Mouse (Mus musculus): ENCODE data around the gene Golph3l.
"Not testable (repeated sequence)": the region's sequence is repeated elsewhere in the genome, so short reads cannot be mapped to it uniquely, and the experiment has no call there.

Gene Golph3l

GRCm38 (mm10) chr3:95624628-95625503, 36.1 kb downstream of the Golph3l start, which contains the start of gene Ensa:
Gene Ensa, plus strand, starts transcription at chr3:95624993.
- DNase-seq (ENCODE audit: low spot score): peak; percentile 99

- peak; percentile 43 for DNase-seq (ENCODE audit: low spot score)
These were observed 39.0 kb downstream of the Golph3l start for GRCm38 (mm10) chr3:95627763-95628162.

GRCm38 (mm10) chr3:95629755-95630154, 41.0 kb downstream of the Golph3l start:
- DNase-seq (ENCODE audit: low spot score): no peak

GRCm38 (mm10) chr3:95630856-95631255, 42.1 kb downstream of the Golph3l start:
- DNase-seq (ENCODE audit: low spot score): no peak

- DNase-seq (ENCODE audit: low spot score): no peak
These were observed 42.6 kb downstream of the Golph3l start for GRCm38 (mm10) chr3:95631304-95631703.

GRCm38 (mm10) chr3:95632648-95633588, 44.2 kb downstream of the Golph3l start:
- DNase-seq (ENCODE audit: low spot score): no peak

- DNase-seq (ENCODE audit: low spot score): no peak
These were observed 46.9 kb downstream of the Golph3l start for GRCm38 (mm10) chr3:95635636-95636035.

GRCm38 (mm10) chr3:95636072-95636471, 47.3 kb downstream of the Golph3l start:
- no peak for DNase-seq (ENCODE audit: low spot score)

GRCm38 (mm10) chr3:95639694-95640093, 51.0 kb downstream of the Golph3l start:
- no peak for DNase-seq (ENCODE audit: low spot score)

GRCm38 (mm10) chr3:95643097-95643496, 54.4 kb downstream of the Golph3l start:
- DNase-seq (ENCODE audit: low spot score): no peak

- DNase-seq (ENCODE audit: low spot score): no peak
These were observed 56.8 kb downstream of the Golph3l start for GRCm38 (mm10) chr3:95645313-95646235.

GRCm38 (mm10) chr3:95648016-95648415, 59.3 kb downstream of the Golph3l start:
- DNase-seq (ENCODE audit: low spot score): no peak

GRCm38 (mm10) chr3:95650276-95651032, 61.7 kb downstream of the Golph3l start:
- no peak for DNase-seq (ENCODE audit: low spot score)

GRCm38 (mm10) chr3:95651033-95651373, 62.3 kb downstream of the Golph3l start:
- no peak for DNase-seq (ENCODE audit: low spot score)

GRCm38 (mm10) chr3:95651391-95652203, 62.9 kb downstream of the Golph3l start:
- no peak for DNase-seq (ENCODE audit: low spot score)

- no peak for DNase-seq (ENCODE audit: low spot score)
These were observed 63.6 kb downstream of the Golph3l start for GRCm38 (mm10) chr3:95652204-95652811.

- DNase-seq (ENCODE audit: low spot score): no peak
These were observed 64.1 kb downstream of the Golph3l start for GRCm38 (mm10) chr3:95652871-95653270.

- no peak for DNase-seq (ENCODE audit: low spot score)
These were observed 64.8 kb downstream of the Golph3l start for GRCm38 (mm10) chr3:95653473-95654034.

GRCm38 (mm10) chr3:95654371-95654770, 65.6 kb downstream of the Golph3l start:
- DNase-seq (ENCODE audit: low spot score): not testable (repeated sequence)
